Mouse (Mus musculus): Measurements from ENCODE around the gene Ltbp2. TPM values are rescaled to one million over a fixed set of nuclear protein-coding genes. Genes with fewer than 3 reads are reported as not detected.

The Ltbp2 gene
- polyA plus RNA-seq (2014; fragmentation: Illumina TruSeq; extraction: RNeasy Lipid Tissue Mini Kit (QIAGEN cat#74804); ENCODE audit: low read depth, low replicate concordance) = 0.23 TPM

GRCm38 (mm10) chr12:84876481-84877121, at the start of gene Ltbp2:
Gene Ltbp2, minus strand, starts transcription at chr12:84876532.

GRCm38 (mm10) chr12:84772726-84773441, 103.4 kb downstream of the Ltbp2 start, which contains the start of the genes Npc2 and Isca2:
Gene Npc2, minus strand, starts transcription at chr12:84773152.
Gene Isca2, plus strand, starts transcription at chr12:84773251.

Other genes with a start within 250 kb of the Ltbp2 start
- not detected for gene Vrtn, start 235.5 kb downstream of the Ltbp2 start, polyA plus RNA-seq (2014; fragmentation: Illumina TruSeq; extraction: RNeasy Lipid Tissue Mini Kit (QIAGEN cat#74804); ENCODE audit: low read depth, low replicate concordance)
- gene Syndig1l, start 177.7 kb downstream of the Ltbp2 start, polyA plus RNA-seq (2014; fragmentation: Illumina TruSeq; extraction: RNeasy Lipid Tissue Mini Kit (QIAGEN cat#74804); ENCODE audit: low read depth, low replicate concordance) = not detected
- 40.0 TPM for gene Npc2, start 103.4 kb downstream of the Ltbp2 start, polyA plus RNA-seq (2014; fragmentation: Illumina TruSeq; extraction: RNeasy Lipid Tissue Mini Kit (QIAGEN cat#74804); ENCODE audit: low read depth, low replicate concordance)
- 158 TPM for gene Isca2, start 103.3 kb downstream of the Ltbp2 start, polyA plus RNA-seq (2014; fragmentation: Illumina TruSeq; extraction: RNeasy Lipid Tissue Mini Kit (QIAGEN cat#74804); ENCODE audit: low read depth, low replicate concordance)
- gene Fcf1, start 94.4 kb upstream of the Ltbp2 start, polyA plus RNA-seq (2014; fragmentation: Illumina TruSeq; extraction: RNeasy Lipid Tissue Mini Kit (QIAGEN cat#74804); ENCODE audit: low read depth, low replicate concordance) = 153 TPM
- 25.5 TPM for gene Arel1, start 94.4 kb upstream of the Ltbp2 start, polyA plus RNA-seq (2014; fragmentation: Illumina TruSeq; extraction: RNeasy Lipid Tissue Mini Kit (QIAGEN cat#74804); ENCODE audit: low read depth, low replicate concordance)
- 55.9 TPM for gene Ylpm1, start 119.8 kb upstream of the Ltbp2 start, polyA plus RNA-seq (2014; fragmentation: Illumina TruSeq; extraction: RNeasy Lipid Tissue Mini Kit (QIAGEN cat#74804); ENCODE audit: low read depth, low replicate concordance)
- 0.41 TPM for gene Prox2, start 234.2 kb upstream of the Ltbp2 start, polyA plus RNA-seq (2014; fragmentation: Illumina TruSeq; extraction: RNeasy Lipid Tissue Mini Kit (QIAGEN cat#74804); ENCODE audit: low read depth, low replicate concordance)
- 291 TPM for gene Dlst, start 234.3 kb upstream of the Ltbp2 start, polyA plus RNA-seq (2014; fragmentation: Illumina TruSeq; extraction: RNeasy Lipid Tissue Mini Kit (QIAGEN cat#74804); ENCODE audit: low read depth, low replicate concordance)